Mouse (Mus musculus): ENCODE data around the gene Mob3c.

- TF ChIP-seq HCFC1 (IDR thresholded peaks at IDR 0.05; ENCODE audit: borderline replicate concordance, insufficient read depth, low read length): no peak
- TF ChIP-seq CHD2 (IDR thresholded peaks at IDR 0.05; ENCODE audit: low read depth, low read length): no peak
- no peak for TF ChIP-seq MAFK (IDR thresholded peaks at IDR 0.05; ENCODE audit: insufficient read depth, low read depth, low read length)
- no peak for TF ChIP-seq ZC3H11A (IDR thresholded peaks at IDR 0.05; ENCODE audit: borderline replicate concordance, low read depth, low read length)
- no peak for TF ChIP-seq ZNF384 (IDR thresholded peaks at IDR 0.05; ENCODE audit: low read depth, low read length)
These were observed 35.5 kb downstream of the Mob3c start for GRCm38 (mm10) chr4:115863352-115863751.
